18 mouse cellular contexts compared by ENCODE assay signal in the genomic region with DNA sequence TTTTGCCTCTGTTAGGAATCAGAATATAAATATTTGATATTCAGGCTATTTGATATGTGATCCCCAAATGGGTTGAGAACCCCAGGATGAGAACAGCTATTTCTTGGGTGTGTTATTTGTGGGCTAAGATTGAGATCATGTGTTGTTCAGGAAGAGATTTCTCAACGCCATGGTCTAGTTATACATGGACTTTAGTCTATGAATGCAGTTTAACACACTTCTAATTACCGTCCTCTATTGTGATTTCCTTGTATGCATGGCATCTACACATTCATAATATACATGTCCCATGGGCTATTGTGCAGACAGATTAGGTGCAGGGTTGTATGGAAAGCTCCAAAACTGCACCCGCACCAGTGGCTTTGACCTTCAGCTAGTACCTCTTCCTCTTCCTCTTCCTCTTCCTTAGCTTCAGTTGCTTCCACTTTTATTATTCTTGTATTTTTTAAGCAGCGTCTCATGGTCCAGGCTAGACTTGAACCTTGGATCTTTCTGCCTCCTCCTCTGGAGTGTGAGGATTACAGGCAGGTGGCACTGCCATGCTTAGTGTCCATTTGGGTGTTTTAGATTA.
"Had no signal": no experiment of that assay in that cellular context is flagged by ENCODE, and none has a peak within 500 bp of the region (broad histone marks: within the 10 kb centered on the region; RNA-seq: fewer than 3 reads in every experiment).

No protein-coding gene starts in this region.

- H3K27ac ChIP-seq: kidney, embryonic 15.5 days; liver, embryonic 13.5 days; midbrain, embryonic 10.5 days; midbrain, embryonic 13.5 days; stomach, postnatal 0 days had no signal

- DNase-seq: kidney, adult 8-10 months; kidney, postnatal 10 days; kidney, postnatal 36 days; liver, embryonic 13.5 days; lung, adult 2 months; lung, postnatal 14 days; lung, postnatal 4 days; right cerebral cortex, postnatal 14 days; right cerebral cortex, postnatal 4 days; thymus, adult 2 months; thymus, postnatal 14 days; thymus, postnatal 4 days had no signal

- H3K9me3 ChIP-seq: kidney, embryonic 15.5 days; liver, embryonic 13.5 days; megakaryocyte, embryonic 14.5 days; midbrain, embryonic 10.5 days; midbrain, embryonic 13.5 days had no signal

- H3K27me3 ChIP-seq: kidney, embryonic 15.5 days; liver, embryonic 13.5 days; megakaryocyte, embryonic 14.5 days; midbrain, embryonic 13.5 days had no signal

- H3K4me2 ChIP-seq: kidney, embryonic 15.5 days; liver, embryonic 13.5 days; midbrain, embryonic 13.5 days had no signal

- H3K4me1 ChIP-seq: liver, embryonic 13.5 days; megakaryocyte, embryonic 14.5 days had no signal

- H3K9ac ChIP-seq: kidney, embryonic 15.5 days; liver, embryonic 13.5 days; midbrain, embryonic 13.5 days had no signal

- H3K36me3 ChIP-seq: kidney, embryonic 15.5 days; liver, embryonic 13.5 days had no signal

- ATAC-seq: midbrain, embryonic 13.5 days; midbrain, embryonic 16.5 days had no signal

- H3K4me3 ChIP-seq: kidney, embryonic 15.5 days; liver, embryonic 13.5 days; megakaryocyte, embryonic 14.5 days; midbrain, embryonic 10.5 days; midbrain, embryonic 13.5 days had no signal
